Mouse (Mus musculus) hindbrain, embryonic 15.5 days (tissue): ENCODE measurements at regions not wholly inside any gene's neighbourhood (a gene's known extent, or its start where the extent isn't known, plus 50 kb on each side); places are given as distances from the start of the nearest gene placed in this dataset.
"Not testable (repeated sequence)": the region's sequence is repeated elsewhere in the genome, so short reads cannot be mapped to it uniquely, and the experiment has no call there.

ENCODE experiments used
- ATAC-seq: fragments of 200-750 bp; cut with Nextera tagmentation; 2 replicates; pipeline ENCODE4 v1.8.0; 2017; ENCODE audit warnings: low read depth, moderate number of reproducible peaks, moderate TSS enrichment; ENCODE audit not compliant: low FRiP score
- H3K27ac ChIP-seq: fragments of 300-500 bp; sonication (generic); replicated peaks from 2 replicates; pipeline ENCODE4 v1.5.1; 2015; ENCODE audit warnings: mild to moderate bottlenecking, inconsistent platforms
- H3K27me3 ChIP-seq: fragments of 300-500 bp; sonication (generic); 2 replicates; pipeline ENCODE4 v1.6.1; 2015; ENCODE audit warnings: control low read depth, inconsistent platforms
- H3K36me3 ChIP-seq: fragments of 300-500 bp; sonication (generic); 2 replicates; pipeline ENCODE4 v1.6.1; 2015; ENCODE audit warnings: control low read depth, inconsistent platforms
- H3K4me1 ChIP-seq: fragments of 300-500 bp; sonication (generic); replicated peaks from 2 replicates; pipeline ENCODE4 v1.6.1; 2015; ENCODE audit warnings: control low read depth, inconsistent platforms
- H3K4me2 ChIP-seq: fragments of 300-500 bp; sonication (generic); 2 replicates; pipeline ENCODE4 v1.6.1; 2015; ENCODE audit warnings: moderate library complexity, mild to moderate bottlenecking, inconsistent platforms
- H3K4me3 ChIP-seq: fragments of 300-500 bp; sonication (generic); 2 replicates; pipeline ENCODE4 v1.5.1; 2015; ENCODE audit warnings: mild to moderate bottlenecking, inconsistent platforms
- H3K9ac ChIP-seq: fragments of 300-500 bp; sonication (generic); 2 replicates; pipeline ENCODE4 v1.6.1; 2015; ENCODE audit warnings: inconsistent platforms
- H3K9me3 ChIP-seq: fragments of 300-500 bp; sonication (generic); 2 replicates; pipeline ENCODE4 v1.6.1; 2016; ENCODE audit warnings: control low read depth, inconsistent platforms
- WGBS: fragments of 180-500 bp; shearing (Covaris S2); methylation state at CpG from one replicate; pipeline ENCODE4 v1.1.7; 2015; 5-methylcytosine and 5-hydroxymethylcytosine counted together

DNA sequence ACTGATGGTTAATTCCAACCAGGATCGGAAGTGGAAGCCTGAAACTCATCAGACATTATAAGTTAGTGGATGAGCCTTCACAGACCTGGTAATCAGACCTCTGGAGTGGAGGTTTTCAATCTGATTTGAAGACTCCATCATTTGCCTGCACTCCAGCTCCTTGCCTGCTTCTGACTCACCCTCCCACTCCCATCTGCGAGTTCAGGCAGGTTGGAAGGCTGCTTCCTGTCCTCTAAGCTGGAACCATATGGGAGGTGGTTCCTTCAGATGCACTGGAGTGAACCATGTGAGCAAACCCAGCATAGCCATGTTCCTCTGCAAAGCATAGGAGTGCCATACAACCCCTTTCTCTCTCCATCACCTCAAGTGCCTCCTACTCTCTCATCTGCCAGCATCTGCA, 114.6 kb downstream of the Spata19 start:
- no peak overlapping the region for H3K27ac ChIP-seq
- no peak for ATAC-seq
- H3K4me3 ChIP-seq, result no peak overlapping the region
- H3K36me3 ChIP-seq, result no peaks in the 10 kb centered on the region
- no peak overlapping the region for H3K4me2 ChIP-seq
- 75% methylated on average over 2 of the region's 2 CpGs for WGBS
- H3K9me3 ChIP-seq, result no peaks in the 10 kb centered on the region
- H3K9ac ChIP-seq, result no peak overlapping the region
- no peaks in the 10 kb centered on the region for H3K27me3 ChIP-seq
- H3K4me1 ChIP-seq, result no peaks in the 10 kb centered on the region

DNA sequence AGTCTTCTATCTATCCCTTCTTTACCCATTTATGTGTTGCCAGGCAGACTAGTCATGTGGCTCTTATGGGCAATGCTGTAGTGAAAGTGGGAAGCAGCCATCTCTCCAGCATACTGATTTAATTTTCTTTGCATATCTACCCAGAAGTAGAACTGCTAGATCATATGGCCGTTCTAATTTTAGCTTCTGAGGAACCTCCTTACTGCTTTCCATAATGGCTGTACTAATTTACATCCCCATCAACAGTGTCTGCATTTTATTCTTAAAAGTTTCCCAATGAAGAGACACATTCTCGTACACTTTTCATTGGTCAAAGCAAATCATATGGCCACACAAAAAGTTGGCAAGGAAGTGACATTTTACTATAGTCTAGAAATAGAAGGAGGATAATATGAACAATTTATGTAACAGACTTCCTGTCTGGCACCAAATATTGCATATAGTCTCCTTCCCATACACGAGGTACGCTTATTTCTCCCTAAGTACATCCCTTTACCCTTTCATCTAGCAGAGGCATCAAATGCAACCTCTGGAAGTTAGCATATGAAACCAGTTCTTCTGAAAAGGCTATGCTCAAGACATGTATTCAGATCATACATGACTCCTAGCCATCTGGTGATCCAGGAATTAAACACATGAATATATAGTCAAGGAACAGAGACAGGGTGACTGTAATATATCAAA, 119.0 kb downstream of the Spata19 start:
- H3K4me3 ChIP-seq, result no peak overlapping the region
- H3K36me3 ChIP-seq, result no peaks in the 10 kb centered on the region
- H3K27me3 ChIP-seq, result no peaks in the 10 kb centered on the region
- no peak overlapping the region for H3K4me2 ChIP-seq
- no peaks in the 10 kb centered on the region for H3K9me3 ChIP-seq
- ATAC-seq, result no peak
- 95% methylated on average over 4 of the region's 4 CpGs for WGBS
- no peaks in the 10 kb centered on the region; the same call in 1 of the 2 replicates for H3K4me1 ChIP-seq
- H3K27ac ChIP-seq, result no peak overlapping the region
- H3K9ac ChIP-seq, result no peak overlapping the region

DNA sequence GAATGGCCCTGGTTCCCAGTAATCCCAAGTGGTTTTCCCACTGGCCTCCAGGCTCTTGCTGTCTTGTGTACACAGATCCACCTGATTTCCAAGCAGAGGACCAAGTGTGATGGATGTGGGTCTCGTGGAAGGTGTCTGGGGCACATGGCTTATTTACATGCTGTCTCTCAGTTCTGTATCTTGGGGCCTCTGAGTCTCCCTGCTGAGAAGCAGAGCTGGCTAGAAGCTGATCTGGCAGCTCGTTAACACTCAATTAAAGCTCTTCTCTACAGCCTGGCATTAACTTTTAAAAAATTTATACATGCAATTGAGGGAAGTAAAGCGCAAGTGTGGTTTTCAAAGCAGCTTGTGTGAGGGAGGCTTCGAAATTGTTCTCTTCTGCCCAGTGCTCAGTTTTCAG, 121.4 kb downstream of the Spata19 start:
- Histone ChIP-seq H3K27ac (no peak overlapping the region), H3K4me2 (no peak overlapping the region), H3K36me3 (no peaks in the 10 kb centered on the region), H3K9ac (no peak overlapping the region), H3K4me1 (no peaks in the 10 kb centered on the region; the same call in 1 of the 2 replicates), H3K4me3 (no peak overlapping the region), H3K9me3 (no peaks in the 10 kb centered on the region), H3K27me3 (no peaks in the 10 kb centered on the region)
- ATAC-seq, result no peak
- 54% methylated on average over 4 of the region's 4 CpGs for WGBS

DNA sequence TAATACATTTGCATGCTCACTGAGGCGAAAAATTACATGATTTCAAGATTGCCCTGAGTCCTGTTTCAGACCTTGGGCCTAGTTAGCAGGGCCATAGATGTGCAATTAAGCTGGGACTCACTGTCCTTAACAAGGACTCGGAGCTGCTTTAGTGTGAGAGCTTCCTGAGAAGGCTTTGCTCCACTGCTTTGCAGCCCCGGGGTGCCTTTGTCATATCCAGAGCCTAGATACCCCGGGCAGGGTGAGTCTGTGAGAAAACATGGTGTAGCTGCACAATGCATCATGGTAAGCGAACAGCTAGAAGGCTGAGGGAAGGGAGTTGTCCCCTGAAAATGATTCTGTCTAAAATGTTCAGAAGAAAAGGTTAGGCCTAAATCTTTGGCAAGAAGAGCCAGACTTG, 123.1 kb downstream of the Spata19 start:
- no peaks in the 10 kb centered on the region for H3K36me3 ChIP-seq
- no peaks in the 10 kb centered on the region for H3K9me3 ChIP-seq
- no peak for ATAC-seq
- no peaks in the 10 kb centered on the region for H3K27me3 ChIP-seq
- 41% methylated on average over 5 of the region's 5 CpGs for WGBS
- no peak overlapping the region for H3K9ac ChIP-seq
- no peaks in the 10 kb centered on the region; the same call in 1 of the 2 replicates for H3K4me1 ChIP-seq
- no peak overlapping the region for H3K4me3 ChIP-seq
- H3K4me2 ChIP-seq, result no peak overlapping the region
- no peak overlapping the region for H3K27ac ChIP-seq

DNA sequence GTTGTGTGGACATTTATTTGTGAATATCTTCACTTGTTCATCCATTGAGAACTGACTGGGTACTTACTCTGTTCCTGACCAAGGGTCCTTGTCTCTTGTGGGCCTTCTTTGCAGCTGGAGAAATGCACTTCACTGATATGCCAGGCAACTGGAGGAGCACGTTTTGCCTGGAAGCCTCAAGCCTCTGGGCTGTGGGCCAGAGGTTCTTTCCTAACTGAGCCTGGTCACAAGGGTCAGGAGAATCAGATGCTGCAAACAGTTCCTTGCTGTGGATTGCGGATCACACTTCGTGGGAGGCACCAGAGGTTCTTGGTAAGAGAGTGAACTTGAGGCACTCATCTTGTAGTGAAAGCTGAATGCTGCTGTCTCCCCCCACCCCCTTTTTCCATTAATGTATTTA, 124.6 kb downstream of the Spata19 start:
- no peak for ATAC-seq
- Histone ChIP-seq H3K9ac (no peak overlapping the region), H3K36me3 (no peaks in the 10 kb centered on the region), H3K4me2 (no peak overlapping the region), H3K9me3 (no peaks in the 10 kb centered on the region), H3K27ac (no peak overlapping the region), H3K27me3 (no peaks in the 10 kb centered on the region), H3K4me1 (no peaks in the 10 kb centered on the region; the same call in 1 of the 2 replicates), H3K4me3 (no peak overlapping the region)
- 49% methylated on average over 3 of the region's 3 CpGs for WGBS

DNA sequence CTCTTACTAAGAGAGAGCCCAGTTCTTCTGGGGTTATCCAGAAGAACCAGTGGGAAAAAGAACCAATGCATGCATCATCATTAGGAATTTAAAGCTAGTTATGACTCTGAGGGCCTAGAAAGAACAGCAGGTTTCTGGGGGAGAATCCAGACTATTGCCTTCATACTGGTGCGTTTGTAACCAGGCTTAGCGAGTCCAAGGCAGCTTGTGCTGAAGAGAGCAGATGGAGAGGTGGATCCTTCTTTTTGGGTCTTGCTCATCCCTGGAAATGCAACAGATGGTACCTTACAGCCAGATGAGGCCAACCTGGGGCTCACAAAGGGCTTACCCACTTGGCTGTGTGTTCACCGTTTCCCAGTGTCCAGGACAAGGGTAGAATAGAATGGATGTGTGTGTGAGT, 130.1 kb downstream of the Spata19 start:
- Histone ChIP-seq H3K4me2 (no peak overlapping the region), H3K27me3 (no peaks in the 10 kb centered on the region), H3K4me3 (no peak overlapping the region), H3K9ac (no peak overlapping the region), H3K27ac (no peak overlapping the region), H3K4me1 (no peaks in the 10 kb centered on the region), H3K36me3 (no peaks in the 10 kb centered on the region), H3K9me3 (no peaks in the 10 kb centered on the region)
- 85% methylated on average over 3 of the region's 3 CpGs for WGBS
- no peak for ATAC-seq

DNA sequence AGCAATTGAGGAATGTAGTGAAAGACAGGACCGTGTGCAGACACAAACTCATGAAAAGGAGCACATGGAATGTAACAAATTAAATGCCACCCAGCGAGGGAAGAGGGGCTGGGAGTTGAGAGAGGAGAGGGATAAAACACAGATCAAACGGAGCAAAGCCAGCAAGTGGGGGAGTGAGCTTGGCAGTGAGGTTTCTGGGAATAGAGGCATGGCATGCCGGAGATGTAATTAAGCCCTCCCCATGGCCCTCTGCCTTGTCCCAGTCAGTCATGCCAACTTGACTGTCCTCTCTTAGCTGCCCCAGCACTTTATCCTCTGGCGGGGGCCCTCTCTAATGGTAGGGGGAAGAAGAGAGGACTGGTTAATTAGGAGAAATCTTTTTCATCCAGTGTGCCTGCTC, 141.9 kb downstream of the Spata19 start:
- 39% methylated on average over 5 of the region's 5 CpGs for WGBS
- Histone ChIP-seq H3K27me3 (0 out of 2 replicates have a peak, but pooled peaks cover 2% of the 10 kb centered on the region), H3K4me3 (no peak overlapping the region), H3K27ac (no peak overlapping the region), H3K4me2 (no peak overlapping the region), H3K4me1 (no peaks in the 10 kb centered on the region), H3K9ac (no peak overlapping the region), H3K9me3 (no peaks in the 10 kb centered on the region), H3K36me3 (no peaks in the 10 kb centered on the region)
- no peak for ATAC-seq

DNA sequence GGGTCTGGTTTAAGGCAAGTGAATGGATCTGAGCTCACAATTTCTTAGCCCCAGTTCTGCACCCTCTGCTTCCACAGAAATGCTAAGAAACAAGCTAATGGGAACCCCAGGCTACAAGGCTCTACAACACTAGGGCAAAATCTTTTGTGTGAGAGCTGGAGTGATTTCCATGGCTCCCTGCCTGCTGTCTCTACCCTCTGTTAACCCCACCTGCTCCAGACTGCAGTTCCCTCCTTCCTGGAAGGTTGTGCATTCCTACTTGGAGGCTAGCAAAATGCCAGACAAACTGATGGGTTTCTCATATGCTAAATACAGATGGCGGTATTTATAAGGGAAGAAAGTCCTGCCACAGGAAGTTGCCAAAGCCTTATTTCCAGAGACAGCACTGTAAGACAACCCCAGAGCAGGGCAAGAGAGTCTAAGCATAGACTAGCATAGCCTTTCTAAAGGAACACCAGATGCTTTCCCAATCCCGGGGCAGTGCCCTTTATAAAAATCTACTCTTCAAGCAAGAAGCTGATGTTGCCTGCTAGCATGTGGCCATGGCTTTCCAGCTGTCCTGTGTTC, 145.1 kb downstream of the Spata19 start:
- H3K4me3 ChIP-seq, result no peak overlapping the region
- no peak overlapping the region for H3K9ac ChIP-seq
- no peaks in the 10 kb centered on the region for H3K4me1 ChIP-seq
- no peaks in the 10 kb centered on the region for H3K9me3 ChIP-seq
- WGBS, result 82% methylated on average over 2 of the region's 2 CpGs
- no peak for ATAC-seq
- H3K4me2 ChIP-seq, result no peak overlapping the region
- no peaks in the 10 kb centered on the region for H3K36me3 ChIP-seq
- H3K27ac ChIP-seq, result no peak overlapping the region
- H3K27me3 ChIP-seq, result 0 out of 2 replicates have a peak, but pooled peaks cover 2% of the 10 kb centered on the region

DNA sequence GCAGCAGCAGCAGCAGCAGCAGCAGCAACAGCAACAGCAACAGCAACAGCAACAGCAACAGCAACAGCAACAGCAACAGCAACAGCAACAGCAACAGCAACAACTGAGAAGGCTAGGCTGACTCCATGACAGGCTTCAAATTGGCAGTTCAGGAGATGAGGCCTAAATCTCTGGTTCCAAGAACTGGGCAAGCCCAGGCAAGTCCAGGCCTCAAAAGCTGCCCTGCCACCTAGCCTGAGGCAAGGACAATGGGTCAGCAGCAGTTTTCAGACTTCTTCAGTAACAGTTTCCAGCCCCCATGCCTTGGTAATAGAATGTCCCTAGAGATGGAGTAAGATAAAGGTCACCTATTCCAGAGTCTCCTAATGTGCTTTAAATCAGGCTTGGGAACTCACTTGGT, 158.1 kb downstream of the Spata19 start:
- not testable (repeated sequence) for ATAC-seq, H3K4me3 ChIP-seq, H3K27ac ChIP-seq, H3K4me2 ChIP-seq, H3K36me3 ChIP-seq, H3K27me3 ChIP-seq, H3K9ac ChIP-seq, H3K9me3 ChIP-seq
- H3K4me1 ChIP-seq, result peaks cover 15% of the 10 kb centered on the region

DNA sequence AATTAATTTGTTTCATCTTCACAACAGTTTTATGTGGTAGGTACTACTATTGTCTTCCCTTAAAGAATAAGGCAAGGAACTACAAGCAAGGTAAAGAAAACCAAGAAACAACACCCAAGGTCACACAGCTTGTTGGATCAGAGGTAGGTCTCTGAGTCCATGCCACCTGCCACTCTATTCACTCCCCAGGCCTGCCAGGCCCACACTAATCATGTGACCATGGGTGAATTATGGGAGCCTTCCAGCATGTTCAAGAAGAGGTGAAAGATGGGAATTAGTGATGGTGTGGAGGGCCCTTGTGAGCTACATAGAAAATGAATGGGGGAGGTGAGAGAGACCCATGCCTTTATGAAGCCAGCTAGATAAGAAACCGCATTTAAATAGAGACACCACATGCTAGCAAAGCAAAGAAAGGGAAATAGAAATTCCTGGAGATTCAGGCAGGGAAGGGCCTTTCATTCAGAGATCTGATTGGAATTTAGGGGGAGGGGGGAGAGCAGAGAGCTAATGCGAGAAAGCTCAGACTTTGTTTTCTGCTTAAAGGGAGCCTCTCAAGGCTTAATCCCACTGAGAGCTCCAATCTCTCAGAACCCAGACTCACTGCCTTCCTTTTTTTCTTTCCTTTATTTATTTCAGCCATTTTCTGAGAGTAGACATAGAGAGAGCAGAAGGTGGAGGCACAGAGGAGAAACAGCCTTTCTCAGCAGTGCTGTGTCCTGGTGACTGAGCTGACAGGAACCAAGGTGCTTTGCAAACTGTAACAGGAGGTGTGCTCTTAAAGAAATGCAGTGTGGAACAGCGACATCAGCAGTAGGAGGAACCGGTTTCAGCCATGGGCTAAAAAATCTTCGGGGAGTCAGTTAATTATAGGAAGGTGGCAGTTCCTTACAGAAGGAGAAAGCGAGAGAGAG, 160.0 kb downstream of the Spata19 start:
- Histone ChIP-seq H3K36me3 (no peaks in the 10 kb centered on the region), H3K4me3 (no peak overlapping the region), H3K27ac (0 out of 2 replicates have a peak overlapping the region, but pooled peaks have one; percentile 18), H3K4me2 (no peak overlapping the region), H3K9ac (no peak overlapping the region), H3K27me3 (no peaks in the 10 kb centered on the region), H3K4me1 (peaks cover 15% of the 10 kb centered on the region), H3K9me3 (no peaks in the 10 kb centered on the region)
- WGBS, result 19% methylated on average over 6 of the region's 6 CpGs
- ATAC-seq, result peak; percentile 48; the same call in 1 of the 2 replicates

DNA sequence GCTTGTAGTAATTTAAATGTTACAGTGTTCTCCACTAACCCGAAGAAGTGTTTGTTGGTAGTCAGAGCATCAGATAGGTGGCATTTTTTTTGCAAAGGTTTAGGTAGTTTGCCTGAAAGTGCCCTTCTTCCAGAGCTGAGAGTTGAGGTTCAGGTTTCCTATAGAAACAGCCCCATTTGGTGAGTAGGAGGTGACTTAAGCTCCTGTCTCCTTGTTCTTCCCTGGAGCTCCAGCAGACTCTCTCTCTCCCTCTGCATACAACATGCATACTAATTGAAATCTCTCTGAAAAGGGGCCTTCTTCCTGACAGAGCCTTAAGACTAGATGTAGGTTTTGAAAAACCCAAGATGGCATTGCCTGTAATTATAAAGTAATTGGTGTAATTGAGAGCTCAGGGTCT, 161.3 kb downstream of the Spata19 start:
- H3K4me2 ChIP-seq, result no peak overlapping the region
- H3K27me3 ChIP-seq, result no peaks in the 10 kb centered on the region
- H3K9ac ChIP-seq, result no peak overlapping the region
- H3K4me3 ChIP-seq, result no peak overlapping the region
- whole genome bisulfite sequencing, result 45% methylated on average over 1 of the region's 1 CpGs
- peaks cover 15% of the 10 kb centered on the region for H3K4me1 ChIP-seq
- no peaks in the 10 kb centered on the region for H3K36me3 ChIP-seq
- no peak for ATAC-seq
- H3K27ac ChIP-seq, result no peak overlapping the region
- H3K9me3 ChIP-seq, result no peaks in the 10 kb centered on the region

DNA sequence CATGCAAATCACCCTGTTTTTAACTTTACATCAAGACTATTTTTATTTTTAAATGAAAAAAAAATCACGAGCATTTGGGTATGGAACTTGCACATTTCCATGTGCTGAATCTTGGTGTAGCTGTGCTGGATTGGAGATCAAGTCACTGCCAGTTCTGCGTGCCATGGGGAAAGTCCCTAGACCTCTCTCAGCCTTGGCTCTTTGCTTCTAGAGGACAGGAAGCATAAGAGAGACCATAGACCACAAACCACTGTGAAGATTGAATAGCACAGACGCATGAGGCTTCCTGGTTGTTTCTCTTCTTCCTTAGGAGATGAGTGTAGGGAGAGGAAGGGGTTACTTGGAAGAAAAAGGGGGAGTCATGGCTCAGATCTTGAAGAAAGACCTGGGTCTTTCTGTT, 161.7 kb downstream of the Spata19 start:
- Histone ChIP-seq H3K36me3 (no peaks in the 10 kb centered on the region), H3K27me3 (no peaks in the 10 kb centered on the region), H3K9me3 (no peaks in the 10 kb centered on the region), H3K4me2 (no peak overlapping the region), H3K4me3 (no peak overlapping the region), H3K9ac (no peak overlapping the region), H3K4me1 (peaks cover 15% of the 10 kb centered on the region), H3K27ac (no peak overlapping the region)
- 87% methylated on average over 3 of the region's 3 CpGs for WGBS
- no peak for ATAC-seq
